Mouse (Mus musculus) lung, postnatal 14 days (tissue): Measurements from ENCODE around the gene Mrps31.

Source experiments
- DNase-seq: peaks from one replicate; pipeline ENCODE4 v3.0.0; 2021

The Mrps31 gene

DNA sequence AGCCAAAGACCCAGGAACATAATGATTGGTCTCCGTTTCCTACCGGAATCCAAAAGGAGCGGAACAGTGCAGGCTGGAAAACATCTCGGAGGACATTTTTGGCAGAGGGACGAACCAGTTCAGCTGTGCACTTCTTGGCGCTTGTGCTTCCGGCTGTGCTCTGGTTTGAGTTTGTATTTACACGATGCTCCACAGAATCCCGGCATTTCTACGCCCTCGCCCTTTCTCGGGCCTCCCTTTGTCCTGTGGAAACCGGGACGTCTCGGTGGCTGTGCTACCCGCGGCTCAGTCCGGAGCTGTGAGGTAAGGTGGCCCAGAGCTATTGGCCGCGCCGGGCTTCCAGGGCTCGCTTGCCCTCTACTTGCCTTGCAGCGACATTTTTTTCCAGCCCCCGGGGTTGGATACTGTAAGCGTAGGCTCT, at the start of gene Mrps31:
TSS of gene Mrps31 (plus strand) at position 80 of the 421 bp plus-strand sequence.
- DNase-seq: peak; percentile 83

DNA sequence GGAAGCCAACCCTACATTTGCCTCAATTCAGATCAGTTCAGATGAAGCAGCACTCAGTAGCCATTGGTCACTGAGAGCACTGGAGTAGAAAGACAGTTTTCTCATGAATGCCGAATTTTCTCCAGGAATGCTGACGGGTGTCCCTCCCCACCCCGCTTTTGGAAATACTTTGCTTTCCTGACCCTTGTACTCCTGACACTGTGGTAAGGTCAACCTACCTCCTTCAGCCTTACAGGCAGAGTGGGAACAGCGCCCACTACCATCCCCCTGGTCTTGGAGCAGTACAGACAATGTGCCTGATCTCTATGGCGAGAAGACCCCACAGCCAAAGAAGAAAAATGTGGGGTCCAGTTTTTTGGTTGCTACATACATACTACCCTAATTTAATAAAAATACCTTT, 34.9 kb upstream of the Mrps31 start:
- no peak for DNase-seq

DNA sequence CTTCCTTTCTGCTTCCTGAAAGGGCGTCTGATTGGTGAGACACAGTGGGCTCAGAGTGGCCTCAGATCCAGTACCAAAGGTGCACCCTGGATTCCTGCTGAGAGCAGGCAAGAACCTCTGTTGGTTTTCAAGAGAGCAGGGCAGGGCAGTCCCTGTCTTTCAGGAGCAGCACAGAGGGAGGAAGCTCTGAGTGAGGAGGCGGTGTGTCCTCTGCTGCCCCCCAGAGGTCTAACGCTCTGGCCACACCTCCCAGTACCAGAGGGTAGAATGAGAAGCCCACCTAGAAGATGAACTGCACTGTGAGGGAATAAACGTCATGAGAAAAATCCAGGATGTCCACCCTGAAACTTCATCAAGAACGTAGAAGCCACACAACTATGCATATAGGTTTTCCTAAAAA, 34.3 kb upstream of the Mrps31 start:
- peak; percentile 67 for DNase-seq

DNA sequence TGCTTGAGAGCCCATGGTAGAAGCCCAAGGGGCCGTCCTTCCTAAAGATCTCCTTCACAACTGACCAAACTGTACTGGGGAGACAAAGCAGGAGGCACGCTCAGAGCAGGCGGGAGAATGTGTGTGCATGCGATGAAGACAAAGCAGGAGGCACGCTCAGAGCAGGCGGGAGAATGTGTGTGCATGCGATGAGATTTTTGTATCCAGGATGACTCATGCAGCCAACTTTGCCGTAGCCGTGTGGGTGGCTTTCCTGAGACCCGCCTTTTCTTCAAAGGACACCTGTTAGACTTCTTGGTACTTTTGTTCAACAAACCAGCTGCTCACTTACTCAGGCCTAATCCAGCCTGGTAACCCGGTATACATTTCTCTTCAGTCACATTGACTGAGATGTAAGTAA, 30.2 kb upstream of the Mrps31 start:
- DNase-seq: no peak

DNA sequence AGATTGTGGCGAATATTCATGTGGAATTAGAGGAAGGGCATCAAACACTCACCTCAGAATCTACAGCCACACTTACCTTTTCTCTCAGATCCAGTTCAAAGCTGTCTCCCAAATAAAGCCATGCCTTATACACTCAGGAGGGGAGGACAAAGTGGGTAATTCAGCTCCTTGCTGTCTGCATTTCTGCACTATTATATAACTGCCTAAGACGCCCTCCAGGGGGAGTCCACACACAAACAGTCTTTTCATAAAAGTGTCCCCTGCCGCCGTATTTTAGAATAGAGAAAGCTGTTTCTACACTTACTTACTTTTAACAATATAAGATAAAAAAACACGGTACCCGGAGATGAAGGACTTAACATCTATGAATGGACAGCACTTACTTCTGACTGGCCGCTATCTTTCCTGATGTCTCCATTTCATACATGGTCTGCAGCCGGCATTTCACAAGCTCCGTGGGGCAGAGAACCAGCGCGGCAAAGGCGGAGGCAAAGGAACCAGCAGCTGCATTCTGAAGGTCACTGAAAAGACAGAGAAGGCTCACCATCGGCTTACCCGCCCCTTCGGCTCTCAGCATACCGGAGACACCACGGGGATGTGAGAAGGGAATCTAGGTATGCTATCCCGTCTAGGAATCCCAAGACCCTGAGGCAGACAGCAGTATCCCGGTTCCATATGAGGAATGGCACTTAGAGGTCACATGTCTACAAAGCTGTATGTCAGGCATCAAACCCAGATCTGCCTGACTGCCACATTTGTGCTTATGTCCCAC, 28.2 kb upstream of the Mrps31 start:
- no peak for DNase-seq

DNA sequence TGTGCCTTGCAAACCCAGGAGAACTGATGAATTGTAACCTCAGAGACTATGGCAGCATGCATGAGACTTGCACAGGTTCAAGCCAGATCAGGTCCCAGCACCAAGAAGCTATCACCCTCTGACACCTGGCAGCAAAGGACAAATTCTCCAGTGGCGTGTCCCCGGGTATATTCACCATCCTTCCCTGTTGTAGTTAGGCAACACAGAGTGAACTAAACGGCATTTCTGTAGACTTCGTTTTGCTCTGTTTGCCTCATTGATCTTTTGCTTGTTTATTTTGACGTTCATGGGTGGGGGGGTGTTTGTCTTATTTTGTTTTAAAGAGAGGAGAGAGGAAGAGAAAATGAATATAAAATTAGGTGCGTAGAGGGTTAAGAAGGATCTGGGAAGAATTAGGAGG, 26.0 kb upstream of the Mrps31 start:
- DNase-seq: no peak

DNA sequence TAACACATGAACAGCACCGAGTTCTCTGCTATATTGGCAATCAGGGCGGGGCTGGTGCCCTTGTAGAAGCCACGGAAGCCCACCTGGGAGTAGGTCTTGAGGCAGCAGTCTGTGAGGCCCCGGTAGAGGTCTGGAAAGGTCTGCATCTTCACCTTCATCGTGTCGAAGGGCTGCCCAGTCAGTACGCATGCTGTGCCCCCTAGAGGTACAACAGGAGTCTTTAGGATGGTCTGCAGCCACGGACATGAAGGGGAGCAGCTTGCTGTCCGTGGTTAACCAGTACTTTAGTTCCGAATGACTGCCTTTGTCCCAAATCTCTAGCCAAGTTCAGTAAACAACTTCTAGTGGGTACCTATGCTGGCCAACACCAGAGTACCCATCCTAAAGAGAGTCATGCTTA, 21.3 kb upstream of the Mrps31 start:
- no peak for DNase-seq

DNA sequence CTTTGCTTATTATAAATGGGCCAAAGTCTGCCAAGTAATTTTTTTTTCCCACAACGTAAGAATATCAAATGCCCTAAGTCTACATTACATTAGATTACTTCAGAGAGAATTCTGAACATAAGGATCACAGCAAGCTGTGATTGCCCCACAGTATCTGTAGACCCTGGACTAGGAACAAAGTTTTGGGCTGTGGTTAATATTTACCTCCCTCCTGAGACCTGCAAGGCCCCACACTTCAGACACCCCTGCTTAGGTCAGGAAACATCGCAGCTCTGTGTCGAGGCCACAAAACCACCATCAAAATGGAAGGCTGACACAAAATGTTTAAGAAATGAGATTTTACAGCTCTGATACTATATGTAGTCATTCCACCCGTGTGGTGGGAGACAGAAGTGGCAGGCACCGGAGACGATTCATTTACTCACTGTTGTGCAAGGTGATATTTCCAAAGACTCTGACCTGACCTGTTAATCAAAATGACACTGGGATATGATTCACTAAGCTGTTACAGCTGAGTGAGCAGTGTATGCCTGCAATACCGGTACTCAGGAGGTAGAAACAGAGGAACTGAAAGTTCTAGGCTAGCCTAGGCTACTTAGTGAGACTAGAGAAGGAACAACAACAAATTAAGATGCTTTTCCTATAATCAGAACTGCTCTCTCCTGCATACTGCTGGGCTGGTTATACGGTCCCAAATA, 20.2 kb upstream of the Mrps31 start:
- DNase-seq: no peak

DNA sequence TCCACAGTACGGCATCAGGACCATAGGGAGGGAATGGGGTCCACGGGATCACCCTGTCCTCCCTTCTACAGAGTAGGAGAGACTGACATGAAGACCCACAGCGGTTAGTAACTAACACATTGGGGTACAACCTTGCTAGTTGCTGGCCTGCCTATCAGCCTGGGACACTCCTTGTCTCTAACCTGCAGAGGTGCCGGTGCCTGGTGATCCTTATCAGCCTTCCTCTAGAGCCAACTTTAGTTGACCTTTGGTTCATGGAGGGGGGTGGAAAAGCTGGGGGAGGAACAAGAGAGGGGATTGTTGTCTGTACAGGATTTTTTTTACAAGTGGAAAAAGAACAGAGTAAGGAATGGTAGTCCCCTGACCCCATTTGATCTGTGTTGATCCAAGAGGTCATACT, 16.7 kb upstream of the Mrps31 start:
- DNase-seq: no peak

DNA sequence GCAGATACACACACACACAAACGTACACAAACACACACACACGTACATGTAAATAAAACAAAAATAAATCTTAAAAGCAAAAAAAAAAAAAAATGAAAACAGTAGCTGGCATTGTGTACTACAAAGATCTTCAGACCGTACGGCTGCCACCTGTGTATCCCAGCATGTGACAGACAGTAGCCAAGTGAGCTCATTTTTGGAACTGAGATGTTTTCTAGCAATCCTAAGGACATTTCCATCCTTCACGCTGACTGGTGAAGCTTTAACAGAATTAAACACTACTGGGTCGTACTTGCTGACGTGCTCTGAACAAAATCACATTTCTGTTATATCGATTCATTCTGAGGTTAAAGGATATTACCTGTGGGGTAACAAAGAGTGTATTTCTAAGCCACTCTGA, 15.9 kb upstream of the Mrps31 start:
- DNase-seq: no peak

DNA sequence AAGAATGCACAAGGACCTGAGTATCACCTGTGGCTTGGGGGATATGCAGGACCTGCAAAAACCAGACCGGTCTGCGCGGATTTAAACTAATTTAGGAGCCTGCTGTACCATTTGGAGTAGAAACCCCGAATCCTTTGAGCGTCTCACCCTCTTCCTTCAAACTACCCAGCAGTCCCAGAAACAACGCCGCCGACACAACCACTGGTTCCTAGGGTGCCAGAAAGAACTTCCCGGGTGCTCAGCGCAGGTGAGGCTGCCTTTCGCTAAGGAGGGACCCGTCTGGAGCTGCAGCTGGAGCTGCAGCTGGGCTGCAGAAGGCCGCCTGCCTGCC, 13.4 kb upstream of the Mrps31 start:
- no peak for DNase-seq

DNA sequence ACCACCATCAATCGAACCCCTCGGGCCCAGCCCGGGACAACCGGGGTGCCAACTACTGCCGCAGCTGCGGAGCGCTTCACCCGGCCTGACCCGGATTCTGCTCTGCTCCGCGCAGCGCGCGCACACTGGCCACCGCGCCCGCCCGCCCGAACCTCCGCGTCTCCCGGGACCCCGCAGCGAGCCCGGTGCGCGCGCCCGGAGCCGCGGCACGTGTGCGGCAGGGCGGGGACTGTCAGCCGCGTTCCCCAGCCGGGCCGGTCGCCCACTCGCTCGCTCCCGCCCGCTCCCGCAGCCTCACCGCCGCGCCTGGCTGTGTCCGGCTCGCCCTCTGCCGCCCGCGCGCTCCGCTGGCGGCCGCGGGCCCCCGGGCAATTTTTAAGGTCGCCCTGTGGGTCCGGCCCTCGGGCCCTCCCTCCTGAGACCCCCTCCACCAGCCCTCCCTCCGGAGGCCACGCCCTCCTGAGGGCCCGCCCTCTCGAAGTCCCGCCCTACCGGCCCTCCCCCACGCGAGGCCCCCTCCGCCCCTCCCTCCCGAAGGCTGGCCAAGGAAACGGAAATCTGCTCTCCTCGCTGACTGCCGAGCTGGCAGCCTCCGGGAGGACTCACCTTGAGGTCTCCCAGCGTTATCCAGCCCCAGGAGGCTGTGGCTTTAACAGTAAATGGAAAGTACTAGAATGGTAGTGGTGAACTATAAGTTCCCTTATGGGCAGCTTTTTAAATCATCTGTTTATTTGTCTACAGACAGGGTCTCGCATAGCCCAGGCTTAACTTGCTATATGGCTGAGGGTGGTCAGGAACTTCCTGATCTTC, 12.8 kb upstream of the Mrps31 start, which contains the start of gene Slc25a15:
TSS of gene Slc25a15 (minus strand) at position 456 of the 810 bp plus-strand sequence.
- peak; percentile 90 for DNase-seq

DNA sequence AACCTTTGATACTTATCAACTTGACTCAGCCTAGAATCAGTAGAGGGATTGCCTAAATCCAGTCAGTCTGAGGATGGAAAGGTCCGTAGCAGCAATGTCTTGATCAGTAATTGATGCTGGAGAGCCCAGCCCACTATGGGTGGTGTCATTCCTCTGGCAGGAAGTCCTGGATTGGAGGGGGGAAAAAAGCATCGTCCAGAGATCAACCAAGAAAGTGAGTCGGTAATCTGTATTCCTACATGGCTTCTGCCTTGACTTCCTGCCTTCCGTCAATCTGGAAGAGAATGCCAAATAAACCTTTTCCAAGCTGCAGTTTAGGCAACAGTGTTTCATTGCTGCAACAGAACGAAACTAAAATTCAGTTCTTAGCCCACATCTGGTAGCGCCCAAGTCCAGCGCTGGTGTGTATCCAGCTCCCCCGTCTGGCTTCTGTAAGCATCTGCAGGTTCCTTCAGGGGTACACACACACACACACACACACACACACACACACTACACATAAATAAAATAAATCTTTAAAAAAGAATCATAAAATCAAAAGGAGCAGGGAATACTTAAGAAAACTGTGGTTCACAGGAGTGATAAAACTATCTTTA, 11.8 kb upstream of the Mrps31 start:
- no peak for DNase-seq

DNA sequence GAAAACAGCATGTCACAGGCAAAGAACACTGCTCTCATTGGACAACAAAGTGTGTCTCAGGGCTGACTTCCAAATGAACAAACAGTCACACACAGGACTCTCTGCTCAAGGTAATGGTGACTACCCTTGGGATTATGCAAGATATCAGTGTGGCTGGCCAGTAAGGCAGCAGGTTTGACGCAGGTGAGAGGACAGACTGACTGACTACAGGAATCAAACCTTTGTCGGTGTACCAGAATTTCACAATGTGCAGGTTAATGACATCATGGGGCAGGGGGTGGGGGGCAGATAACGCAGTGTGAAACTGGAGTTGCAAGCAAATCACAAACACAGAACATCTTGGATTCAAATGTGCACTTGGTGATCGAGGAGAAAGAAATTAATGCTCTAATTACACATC, 10.6 kb upstream of the Mrps31 start:
- no peak for DNase-seq

DNA sequence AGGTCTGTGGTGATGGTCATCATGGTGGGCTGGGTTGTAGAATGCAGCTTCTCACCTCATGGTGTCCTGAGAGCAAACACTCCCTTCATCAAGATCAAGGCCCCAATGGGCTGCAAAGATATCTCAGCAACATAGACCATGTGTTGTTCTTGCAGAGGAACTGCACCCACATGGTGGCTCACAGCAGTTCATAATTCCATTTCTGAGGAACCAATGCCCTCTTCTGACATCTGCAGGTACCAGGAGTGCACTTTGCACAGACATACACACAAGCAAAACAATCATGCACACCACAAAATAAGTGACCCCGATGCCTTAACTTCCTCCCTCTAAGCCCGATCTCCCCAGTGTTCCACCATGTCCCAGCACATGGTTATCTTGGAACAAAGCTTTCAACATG, 7.9 kb upstream of the Mrps31 start:
- DNase-seq: no peak

DNA sequence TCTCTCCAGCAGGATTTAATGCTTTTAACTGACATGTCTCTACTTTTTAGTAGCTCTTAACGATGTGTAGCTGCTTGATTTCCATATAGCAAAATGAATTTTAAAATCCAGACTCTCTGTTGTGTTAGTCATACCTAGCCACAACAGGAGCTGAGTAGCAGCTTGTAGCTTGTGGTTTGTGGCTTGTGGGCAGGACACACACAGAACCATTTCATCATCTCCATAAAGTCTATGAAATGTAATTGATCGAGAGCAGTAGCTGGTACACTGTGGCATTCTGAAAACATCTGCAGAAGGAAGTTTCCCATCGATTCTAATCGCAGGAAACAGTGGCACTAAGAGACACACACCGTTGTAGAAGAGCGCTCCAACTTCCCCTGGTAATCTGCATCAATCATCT, 5.4 kb upstream of the Mrps31 start:
- DNase-seq: no peak

DNA sequence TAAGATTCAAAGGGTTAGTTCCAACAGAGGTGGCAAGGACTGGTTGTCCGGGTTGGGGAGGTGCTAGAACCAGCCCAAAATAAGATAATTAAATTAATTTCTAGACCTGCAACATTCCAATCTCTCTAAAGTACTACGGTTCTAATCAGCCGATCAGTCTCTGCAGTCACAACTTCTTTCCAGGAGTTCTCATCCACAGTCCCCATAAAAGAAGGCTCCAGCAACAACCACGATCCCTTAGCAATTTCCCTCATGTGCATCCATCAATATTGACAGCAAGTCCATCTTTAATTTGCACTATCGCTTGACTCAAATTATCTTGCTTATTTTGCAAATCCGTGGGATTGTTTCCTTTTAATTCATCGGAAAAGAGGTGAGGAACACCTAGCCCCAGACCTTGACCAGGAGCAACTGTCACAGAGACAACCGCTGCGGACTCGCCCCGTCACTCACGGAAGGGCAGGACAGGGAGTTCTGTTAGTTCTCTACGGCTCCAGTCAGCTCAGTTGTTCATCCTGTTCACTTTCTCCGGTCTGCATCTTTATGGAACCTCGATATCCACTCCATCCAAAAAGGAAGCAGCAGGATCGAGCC, 376 bp upstream of the Mrps31 start:
- no peak for DNase-seq

DNA sequence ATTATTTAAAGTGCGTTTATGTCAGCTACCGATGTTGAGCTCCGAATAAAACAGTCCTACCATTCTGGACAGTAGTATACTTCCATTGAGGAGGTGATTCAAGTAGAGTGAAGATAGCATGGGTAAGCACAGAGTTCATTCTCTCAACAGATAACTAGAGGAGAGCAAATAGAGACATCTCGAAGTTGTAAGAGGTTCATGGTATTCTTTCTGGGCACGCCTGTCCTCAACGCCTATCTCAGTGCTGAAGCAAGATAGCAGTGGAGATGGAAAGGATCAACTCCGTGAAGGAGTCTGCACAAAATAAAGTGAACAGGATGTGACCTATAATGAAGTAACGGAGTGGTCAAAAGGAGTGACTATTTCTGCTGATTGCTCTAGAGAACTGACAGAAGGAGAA, 810 bp downstream of the Mrps31 start:
- DNase-seq: no peak
